Mouse (Mus musculus): ENCODE measurements around the gene Mdga2. TPM values are rescaled to one million over a fixed set of nuclear protein-coding genes. Genes with fewer than 3 reads are reported as not detected.

Gene Mdga2
- total RNA-seq, 1 experiment: not detected

- in situ Hi-C loops (cut with MboI; ENCODE audit: low sequenced_read_pairs in 2 of 2, unreplicated experiment in 2 of 2): no loop called here
- Histone ChIP-seq H3K36me3 (ENCODE audit: control insufficient read depth, insufficient read depth, low read length, poor library complexity, severe bottlenecking) (no peaks in the 10 kb centered on the region), H3K4me3 (ENCODE audit: insufficient read depth in 1 of 2, low read depth in 1 of 2, low read length in 2 of 2, poor library complexity in 1 of 2, severe bottlenecking in 1 of 2) (no peak overlapping the region), H3K9me3 (ENCODE audit: control insufficient read depth, insufficient read depth, low read depth, low read length) (no peaks in the 10 kb centered on the region), H3K27ac (ENCODE audit: insufficient read depth, low read depth, low read length, poor library complexity, severe bottlenecking) (no peak overlapping the region), H3K4me1 (ENCODE audit: control insufficient read depth in 2 of 2, insufficient read depth in 2 of 2, low read length in 2 of 2, poor library complexity in 1 of 2) (no peaks in the 10 kb centered on the region), H3K9ac (ENCODE audit: insufficient read depth, low read depth, low read length, poor library complexity, severe bottlenecking) (no peak overlapping the region)
- no peak for DNase-seq (ENCODE audit: low read depth, low spot score)
- no peak for TF ChIP-seq MAFK (IDR thresholded peaks at IDR 0.05; ENCODE audit: insufficient read depth, low read depth, low read length)
- TF ChIP-seq HCFC1 (IDR thresholded peaks at IDR 0.05; ENCODE audit: borderline replicate concordance, insufficient read depth, low read length): no peak
Measured at GRCm38 (mm10) chr12:66866199-66866598, 356.1 kb downstream of the Mdga2 start.

GRCm38 (mm10) chr12:66853167-66853566, 369.2 kb downstream of the Mdga2 start:
- Histone ChIP-seq H3K9me3 (ENCODE audit: control insufficient read depth, insufficient read depth, low read depth, low read length) (no peaks in the 10 kb centered on the region), H3K9ac (ENCODE audit: insufficient read depth, low read depth, low read length, poor library complexity, severe bottlenecking) (no peak overlapping the region), H3K27ac (ENCODE audit: insufficient read depth, low read depth, low read length, poor library complexity, severe bottlenecking) (no peak overlapping the region), H3K4me1 (ENCODE audit: control insufficient read depth in 2 of 2, insufficient read depth in 2 of 2, low read length in 2 of 2, poor library complexity in 1 of 2) (no peaks in the 10 kb centered on the region), H3K4me3 (ENCODE audit: insufficient read depth in 1 of 2, low read depth in 1 of 2, low read length in 2 of 2, poor library complexity in 1 of 2, severe bottlenecking in 1 of 2) (no peak overlapping the region), H3K36me3 (ENCODE audit: control insufficient read depth, insufficient read depth, low read length, poor library complexity, severe bottlenecking) (no peaks in the 10 kb centered on the region)
- in situ Hi-C loops (cut with MboI; ENCODE audit: low sequenced_read_pairs in 2 of 2, unreplicated experiment in 2 of 2): no loop called here
- DNase-seq (ENCODE audit: low read depth, low spot score): peak; percentile 15
- TF ChIP-seq MAFK (IDR thresholded peaks at IDR 0.05; ENCODE audit: insufficient read depth, low read depth, low read length) (no peak), HCFC1 (IDR thresholded peaks at IDR 0.05; ENCODE audit: borderline replicate concordance, insufficient read depth, low read length) (no peak), ZNF384 (IDR thresholded peaks at IDR 0.05; ENCODE audit: low read depth, low read length) (no peak), ZC3H11A (IDR thresholded peaks at IDR 0.05; ENCODE audit: borderline replicate concordance, low read depth, low read length) (no peak), CHD2 (IDR thresholded peaks at IDR 0.05; ENCODE audit: low read depth, low read length) (no peak)

GRCm38 (mm10) chr12:66840336-66840735, 382.0 kb downstream of the Mdga2 start:
- Histone ChIP-seq H3K4me1 (ENCODE audit: control insufficient read depth in 2 of 2, insufficient read depth in 2 of 2, low read length in 2 of 2, poor library complexity in 1 of 2) (no peaks in the 10 kb centered on the region), H3K9me3 (ENCODE audit: control insufficient read depth, insufficient read depth, low read depth, low read length) (no peaks in the 10 kb centered on the region), H3K36me3 (ENCODE audit: control insufficient read depth, insufficient read depth, low read length, poor library complexity, severe bottlenecking) (no peaks in the 10 kb centered on the region), H3K9ac (ENCODE audit: insufficient read depth, low read depth, low read length, poor library complexity, severe bottlenecking) (no peak overlapping the region), H3K27ac (ENCODE audit: insufficient read depth, low read depth, low read length, poor library complexity, severe bottlenecking) (no peak overlapping the region), H3K4me3 (ENCODE audit: insufficient read depth in 1 of 2, low read depth in 1 of 2, low read length in 2 of 2, poor library complexity in 1 of 2, severe bottlenecking in 1 of 2) (no peak overlapping the region)
- DNase-seq (ENCODE audit: low read depth, low spot score): no peak
- TF ChIP-seq ZC3H11A (IDR thresholded peaks at IDR 0.05; ENCODE audit: borderline replicate concordance, low read depth, low read length): no peak
- TF ChIP-seq CHD2 (IDR thresholded peaks at IDR 0.05; ENCODE audit: low read depth, low read length): no peak
- no peak for TF ChIP-seq MAFK (IDR thresholded peaks at IDR 0.05; ENCODE audit: insufficient read depth, low read depth, low read length)
- TF ChIP-seq ZNF384 (IDR thresholded peaks at IDR 0.05; ENCODE audit: low read depth, low read length): no peak
- no peak for TF ChIP-seq HCFC1 (IDR thresholded peaks at IDR 0.05; ENCODE audit: borderline replicate concordance, insufficient read depth, low read length)
- in situ Hi-C loops (cut with MboI; ENCODE audit: low sequenced_read_pairs in 2 of 2, unreplicated experiment in 2 of 2): no loop called here

- no peak for DNase-seq (ENCODE audit: low read depth, low spot score)
- Histone ChIP-seq H3K9me3 (ENCODE audit: control insufficient read depth, insufficient read depth, low read depth, low read length) (no peaks in the 10 kb centered on the region), H3K4me1 (ENCODE audit: control insufficient read depth in 2 of 2, insufficient read depth in 2 of 2, low read length in 2 of 2, poor library complexity in 1 of 2) (no peaks in the 10 kb centered on the region), H3K36me3 (ENCODE audit: control insufficient read depth, insufficient read depth, low read length, poor library complexity, severe bottlenecking) (no peaks in the 10 kb centered on the region), H3K9ac (ENCODE audit: insufficient read depth, low read depth, low read length, poor library complexity, severe bottlenecking) (no peak overlapping the region), H3K27ac (ENCODE audit: insufficient read depth, low read depth, low read length, poor library complexity, severe bottlenecking) (no peak overlapping the region), H3K4me3 (ENCODE audit: insufficient read depth in 1 of 2, low read depth in 1 of 2, low read length in 2 of 2, poor library complexity in 1 of 2, severe bottlenecking in 1 of 2) (no peak overlapping the region)
- in situ Hi-C loops (cut with MboI; ENCODE audit: low sequenced_read_pairs in 2 of 2, unreplicated experiment in 2 of 2): no loop called here
- TF ChIP-seq CHD2 (IDR thresholded peaks at IDR 0.05; ENCODE audit: low read depth, low read length) (no peak), HCFC1 (IDR thresholded peaks at IDR 0.05; ENCODE audit: borderline replicate concordance, insufficient read depth, low read length) (no peak), ZNF384 (IDR thresholded peaks at IDR 0.05; ENCODE audit: low read depth, low read length) (no peak), ZC3H11A (IDR thresholded peaks at IDR 0.05; ENCODE audit: borderline replicate concordance, low read depth, low read length) (no peak), MAFK (IDR thresholded peaks at IDR 0.05; ENCODE audit: insufficient read depth, low read depth, low read length) (no peak)
Measured at GRCm38 (mm10) chr12:66755653-66756052, 466.7 kb downstream of the Mdga2 start.

GRCm38 (mm10) chr12:66734536-66734935, 487.8 kb downstream of the Mdga2 start:
- Histone ChIP-seq H3K9ac (ENCODE audit: insufficient read depth, low read depth, low read length, poor library complexity, severe bottlenecking) (no peak overlapping the region), H3K36me3 (ENCODE audit: control insufficient read depth, insufficient read depth, low read length, poor library complexity, severe bottlenecking) (no peaks in the 10 kb centered on the region), H3K27ac (ENCODE audit: insufficient read depth, low read depth, low read length, poor library complexity, severe bottlenecking) (no peak overlapping the region), H3K4me3 (ENCODE audit: insufficient read depth in 1 of 2, low read depth in 1 of 2, low read length in 2 of 2, poor library complexity in 1 of 2, severe bottlenecking in 1 of 2) (no peak overlapping the region), H3K4me1 (ENCODE audit: control insufficient read depth in 2 of 2, insufficient read depth in 2 of 2, low read length in 2 of 2, poor library complexity in 1 of 2) (no peaks in the 10 kb centered on the region), H3K9me3 (ENCODE audit: control insufficient read depth, insufficient read depth, low read depth, low read length) (no peaks in the 10 kb centered on the region)
- in situ Hi-C loops (cut with MboI; ENCODE audit: low sequenced_read_pairs in 2 of 2, unreplicated experiment in 2 of 2): no loop called here
- DNase-seq (ENCODE audit: low read depth, low spot score): no peak
- TF ChIP-seq HCFC1 (IDR thresholded peaks at IDR 0.05; ENCODE audit: borderline replicate concordance, insufficient read depth, low read length) (no peak), ZC3H11A (IDR thresholded peaks at IDR 0.05; ENCODE audit: borderline replicate concordance, low read depth, low read length) (no peak), CHD2 (IDR thresholded peaks at IDR 0.05; ENCODE audit: low read depth, low read length) (no peak), MAFK (IDR thresholded peaks at IDR 0.05; ENCODE audit: insufficient read depth, low read depth, low read length) (no peak), ZNF384 (IDR thresholded peaks at IDR 0.05; ENCODE audit: low read depth, low read length) (no peak)

Data from ES-E14 (cell line).